Mouse (Mus musculus): ENCODE results near the gene Abl1.
A peak's percentile ranks its signal among the peaks of the same experiment; 100 is the strongest.

The Abl1 gene

DNA sequence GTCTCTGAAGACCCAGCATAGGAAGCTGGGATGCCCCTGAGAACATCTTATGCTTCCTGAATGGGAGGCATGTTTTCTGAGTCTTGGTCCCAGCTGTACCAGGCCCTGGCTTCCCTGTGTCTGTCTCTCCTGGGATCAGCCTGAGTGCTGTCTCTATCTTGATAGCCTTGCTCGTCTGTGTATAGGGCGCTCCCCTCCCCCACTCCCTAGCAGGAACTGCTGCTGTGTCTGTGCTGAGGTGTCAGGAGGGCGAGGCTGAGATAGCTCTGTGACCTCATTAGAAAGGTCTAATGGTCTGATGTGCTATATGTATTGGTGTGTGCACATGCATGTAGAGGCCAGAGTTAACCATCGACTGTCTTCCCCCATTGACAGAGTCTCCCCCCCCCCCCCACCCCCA, 58.7 kb downstream of the Abl1 start:
- peak; percentile 22 for DNase-seq

DNA sequence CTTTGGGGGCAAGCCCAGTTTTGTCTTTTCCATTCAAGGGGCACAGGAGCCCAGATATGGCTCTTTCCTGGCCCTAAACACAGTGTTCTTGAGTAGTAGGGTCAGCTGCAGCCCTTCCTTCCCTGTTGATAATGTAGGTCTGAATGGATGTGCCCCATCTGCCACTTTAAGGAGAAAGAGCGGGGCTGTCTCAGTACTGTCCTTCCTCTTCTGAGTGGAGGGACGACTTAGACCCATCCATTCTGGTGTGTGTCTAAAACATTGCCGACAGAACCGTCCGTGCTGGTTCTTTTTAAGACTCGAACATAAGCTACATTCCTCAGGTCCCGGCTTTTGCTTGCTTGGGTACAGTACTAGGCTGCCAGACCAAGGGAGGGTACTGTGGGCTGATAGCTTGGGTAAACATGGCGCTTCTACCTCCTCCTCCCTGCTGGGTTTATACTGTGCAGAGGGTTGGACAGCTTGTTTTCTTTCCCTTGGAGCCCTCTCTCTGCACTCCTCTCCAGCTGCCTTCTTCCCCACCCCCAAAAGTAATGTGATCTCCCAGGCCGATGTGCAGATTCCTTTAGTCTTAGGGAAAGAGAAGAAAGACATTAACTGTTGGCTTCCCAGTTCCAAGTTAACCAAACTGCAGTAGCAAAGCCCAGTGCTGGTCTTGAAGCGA, 61.0 kb downstream of the Abl1 start:
- no peak for DNase-seq

DNA sequence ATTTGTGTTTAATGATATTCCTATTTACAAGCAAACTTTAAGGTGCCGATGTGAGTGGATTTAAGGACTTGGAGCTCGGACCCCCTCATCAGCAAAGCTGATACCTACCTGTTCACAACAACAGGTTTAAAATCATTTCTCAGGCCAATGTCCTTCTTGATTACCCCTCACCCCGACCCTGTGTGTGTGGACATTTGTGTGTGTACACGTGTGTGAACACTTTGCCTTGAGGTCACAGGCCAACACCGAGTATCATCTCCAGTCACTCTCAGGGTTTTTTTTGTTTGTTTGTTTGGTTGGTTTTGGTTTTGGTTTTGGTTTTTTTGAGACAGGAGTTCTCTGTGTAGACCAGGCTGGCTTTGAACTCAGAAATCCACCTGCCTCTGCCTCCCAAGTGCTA, 62.0 kb downstream of the Abl1 start:
- DNase-seq: no peak

DNA sequence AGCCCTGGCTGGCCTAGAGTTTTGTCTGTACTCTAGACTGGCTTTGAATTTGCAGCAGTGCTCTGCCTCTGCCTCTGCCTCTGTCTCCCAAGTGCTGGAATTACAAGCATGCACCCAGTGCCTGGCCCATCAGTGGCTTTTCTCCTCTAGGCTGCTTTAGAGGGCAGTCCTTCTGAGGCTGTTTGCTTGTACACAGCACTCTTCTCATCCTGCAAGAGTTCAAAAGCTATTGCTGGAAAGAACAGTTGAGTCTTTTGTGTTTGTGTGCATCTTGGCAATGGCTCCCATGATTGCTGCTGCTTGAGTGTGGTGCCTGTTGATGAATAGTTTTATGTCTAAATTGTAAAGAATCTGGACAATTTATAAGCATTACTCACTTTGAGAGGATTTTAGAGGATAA, 69.3 kb downstream of the Abl1 start:
- DNase-seq: no peak

- DNase-seq: no peak
Observed at GRCm38 (mm10) chr2:31758966-31759365, 70.8 kb downstream of the Abl1 start.

DNA sequence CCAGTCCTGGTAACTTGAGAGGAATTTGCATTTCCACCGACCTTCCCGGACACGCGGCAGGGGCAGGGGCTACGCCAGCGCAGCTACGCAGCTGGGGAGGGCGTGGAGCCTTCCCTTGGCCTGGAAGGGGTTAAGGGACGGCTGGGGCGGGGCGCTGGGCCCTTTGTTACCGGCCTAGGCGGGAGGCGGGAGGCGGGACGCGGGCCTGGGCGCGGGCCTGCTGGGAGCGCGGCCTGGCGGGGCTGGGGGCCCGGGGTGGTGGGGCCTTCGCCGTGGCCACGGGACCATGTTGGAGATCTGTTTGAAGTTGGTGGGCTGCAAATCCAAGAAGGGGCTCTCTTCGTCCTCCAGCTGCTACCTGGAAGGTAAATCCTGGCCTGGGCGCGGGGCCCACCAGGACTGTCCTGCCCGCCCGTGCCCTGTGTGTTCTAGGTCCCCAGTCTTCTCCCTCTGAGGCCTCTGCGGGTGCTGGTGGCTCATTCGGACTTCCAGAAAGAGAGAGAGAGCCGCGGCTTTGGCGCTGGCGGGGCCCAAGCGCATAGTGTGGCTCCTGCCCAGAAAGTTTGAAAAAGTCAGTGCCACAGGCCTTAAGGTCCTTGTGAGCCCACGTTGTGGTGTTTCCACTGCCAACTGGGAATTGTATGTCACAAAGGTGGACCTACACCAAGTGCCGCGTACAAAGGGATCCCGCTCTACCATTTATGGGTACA, 71.7 kb downstream of the Abl1 start:
- DNase-seq: peak; percentile 86

DNA sequence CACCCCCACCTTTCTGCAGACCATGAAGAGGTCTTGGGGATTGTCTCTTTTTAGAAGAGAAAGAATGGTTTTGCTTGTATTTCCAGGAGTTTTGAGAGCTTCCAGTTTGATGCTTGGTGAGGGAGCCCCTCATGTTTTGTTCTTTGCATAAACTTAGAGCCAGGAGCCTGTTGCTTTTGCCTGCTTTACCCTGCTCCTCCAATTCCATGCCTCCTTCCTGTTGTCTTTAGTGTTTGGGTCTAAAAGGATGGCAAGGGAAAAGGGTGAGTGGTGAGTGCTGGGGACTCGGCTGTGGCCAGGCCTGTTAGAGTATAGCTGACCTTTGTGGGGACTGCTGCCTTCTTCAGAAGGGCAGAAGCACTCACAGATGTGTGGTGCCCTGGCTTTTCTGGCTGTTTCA, 72.3 kb downstream of the Abl1 start:
- peak; percentile 13 for DNase-seq

DNA sequence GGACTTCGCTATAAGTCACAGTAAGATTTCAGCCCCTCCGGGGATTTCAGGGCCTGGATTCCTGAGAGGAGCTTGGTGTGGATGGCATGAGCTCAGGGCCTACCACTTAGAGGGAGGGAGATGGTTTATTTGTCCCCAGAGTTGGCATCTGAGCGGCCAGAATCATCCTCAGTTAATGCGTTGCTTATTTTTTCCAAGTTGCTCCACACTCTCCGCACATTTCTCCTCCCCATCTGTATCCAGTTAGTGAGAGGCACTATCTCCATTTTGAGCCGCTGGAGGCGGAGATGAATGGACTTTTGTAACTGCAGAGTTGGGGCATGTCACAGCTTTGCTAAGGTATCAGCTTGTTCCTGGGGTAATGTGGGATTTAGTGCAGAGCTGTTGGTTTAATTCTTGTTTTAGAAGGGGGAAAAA, 72.9 kb downstream of the Abl1 start:
- no peak for DNase-seq

GRCm38 (mm10) chr2:31761585-31761984, 73.4 kb downstream of the Abl1 start:
- no peak for DNase-seq

- DNase-seq: no peak
Observed at GRCm38 (mm10) chr2:31762155-31762554, 74.0 kb downstream of the Abl1 start.

DNA sequence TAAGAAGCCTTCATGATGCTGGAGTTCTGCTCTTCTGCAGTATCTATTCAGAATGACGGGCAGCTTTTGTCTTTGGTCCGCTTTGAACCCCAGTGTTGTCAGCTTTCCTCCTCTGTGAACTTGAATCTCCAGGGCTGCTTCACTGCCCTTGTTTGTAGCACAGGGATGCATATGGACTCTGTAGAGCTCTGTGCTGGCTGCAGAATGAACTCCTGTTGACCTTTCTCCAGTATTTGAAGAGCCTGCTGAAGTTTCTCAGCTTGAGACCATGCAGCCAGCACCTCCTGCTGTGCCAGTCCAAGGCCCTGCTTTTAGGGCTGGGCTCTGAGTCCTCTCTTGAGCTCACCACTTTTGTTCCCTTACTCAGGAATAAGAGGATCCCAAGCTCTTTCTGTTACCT, 74.7 kb downstream of the Abl1 start:
- DNase-seq: no peak

DNA sequence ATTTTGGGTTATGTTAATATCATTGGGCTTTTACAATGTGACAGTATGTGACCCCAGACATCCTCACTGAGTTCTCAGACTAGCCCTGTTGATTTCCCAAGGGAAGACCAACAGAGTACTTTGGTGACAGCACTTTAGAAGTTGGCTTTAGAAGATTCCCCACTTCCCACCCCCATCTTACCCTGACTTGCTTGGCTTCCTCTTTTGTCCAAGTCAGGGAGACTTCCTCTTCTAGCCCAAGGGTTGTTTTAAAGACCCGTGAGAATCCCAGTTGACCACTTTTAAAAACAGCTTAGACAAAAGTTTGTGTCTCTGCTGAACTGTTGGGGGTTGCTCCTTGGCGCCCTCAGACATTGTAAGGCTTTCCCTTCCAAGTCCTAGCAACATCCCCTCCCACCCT, 75.1 kb downstream of the Abl1 start:
- no peak for DNase-seq

DNA sequence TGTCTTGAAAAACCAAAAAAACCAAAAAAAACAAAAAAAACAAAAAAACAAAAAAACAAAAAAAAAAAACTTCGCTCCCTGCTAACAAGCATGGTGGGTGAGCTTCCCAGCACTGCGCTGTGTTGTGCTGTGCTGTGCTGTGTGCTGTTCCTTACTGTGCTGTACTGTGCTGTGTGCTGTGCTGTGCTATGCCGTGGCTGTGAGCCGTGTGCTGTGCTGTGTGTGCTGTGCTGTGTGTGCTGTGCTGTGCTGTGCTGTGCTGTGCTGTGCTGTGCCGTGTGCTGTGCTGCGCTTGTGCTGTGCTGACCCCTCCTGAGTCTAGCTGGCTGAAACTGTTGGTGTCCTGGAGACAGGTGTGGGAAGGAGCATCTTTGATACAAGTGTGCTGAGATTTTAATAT, 78.9 kb downstream of the Abl1 start:
- no peak for DNase-seq

DNA sequence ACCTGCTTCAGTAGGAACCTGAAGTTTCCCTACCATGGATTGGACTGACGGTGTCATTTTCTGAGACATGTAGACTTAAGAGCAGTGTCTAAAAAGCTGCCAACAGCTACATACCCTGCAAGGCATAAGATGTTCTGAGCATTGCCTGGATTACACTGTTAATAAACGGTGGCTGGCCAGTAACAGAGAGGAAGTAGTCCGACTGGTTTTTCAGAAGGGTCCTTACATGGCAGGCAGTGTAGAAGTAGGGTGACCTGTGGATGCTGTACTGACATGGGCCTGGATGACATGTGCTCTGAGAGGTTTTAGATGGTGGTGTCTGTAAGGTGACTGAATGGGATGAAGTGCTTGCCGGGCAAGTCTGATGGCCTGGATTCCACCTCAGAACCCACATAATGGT, 79.6 kb downstream of the Abl1 start:
- DNase-seq: no peak

- no peak for DNase-seq
Observed at GRCm38 (mm10) chr2:31769115-31769514, 80.9 kb downstream of the Abl1 start.

DNA sequence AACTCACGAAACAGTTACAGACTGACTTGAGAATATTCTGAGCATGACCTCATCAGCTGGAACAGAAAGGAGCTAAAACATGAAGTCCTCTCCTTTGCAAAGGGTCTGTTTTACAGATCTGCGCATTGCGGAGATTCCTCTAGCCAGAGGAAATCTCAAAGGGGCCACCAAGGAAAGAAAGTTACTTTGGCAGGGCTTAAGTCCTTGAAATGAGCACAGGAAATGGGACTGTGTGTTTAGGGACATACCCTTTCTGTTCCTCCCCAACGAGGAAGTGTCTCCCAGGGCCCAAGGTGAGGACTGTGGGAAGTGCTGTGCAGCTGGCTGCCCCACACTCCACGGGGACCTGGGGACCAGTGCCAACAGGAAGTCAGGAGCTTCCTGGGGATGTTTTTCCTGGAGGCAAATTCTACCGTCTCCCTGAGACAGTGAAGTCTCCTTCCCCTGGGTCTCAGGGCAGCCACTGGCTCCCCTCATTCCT, 81.5 kb downstream of the Abl1 start:
- no peak for DNase-seq

DNA sequence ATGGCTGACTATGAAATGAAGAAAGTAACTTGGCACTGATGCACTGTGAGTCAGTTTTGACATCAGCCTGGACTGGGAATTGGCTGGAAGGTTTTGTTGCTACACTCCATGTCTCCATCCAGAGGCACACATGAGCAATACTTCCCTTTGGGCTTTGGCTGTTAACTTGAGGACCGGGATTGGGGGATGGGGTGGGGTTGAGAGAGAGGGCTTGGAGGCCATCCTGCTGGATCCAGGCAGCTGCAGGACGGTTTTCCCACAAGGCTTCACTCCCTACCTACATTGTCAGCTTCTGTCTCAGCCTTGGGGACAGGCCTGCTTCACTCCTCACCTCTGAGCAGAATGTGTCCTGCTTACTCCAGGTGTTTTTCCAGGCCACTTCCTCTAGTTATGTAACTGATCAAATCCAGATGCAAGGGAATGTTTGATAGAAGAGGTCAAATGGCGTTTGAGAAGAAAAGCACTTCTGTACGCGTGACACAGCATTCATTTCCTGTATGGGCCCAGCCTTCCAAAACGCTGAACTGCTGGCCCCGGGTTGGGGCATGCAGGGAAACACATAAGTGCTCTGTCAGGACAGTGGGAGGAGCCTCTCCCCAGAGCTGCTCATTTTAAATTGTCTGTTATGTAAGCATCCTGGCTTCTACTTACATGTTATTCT, 82.7 kb downstream of the Abl1 start:
- DNase-seq: peak; percentile 54

DNA sequence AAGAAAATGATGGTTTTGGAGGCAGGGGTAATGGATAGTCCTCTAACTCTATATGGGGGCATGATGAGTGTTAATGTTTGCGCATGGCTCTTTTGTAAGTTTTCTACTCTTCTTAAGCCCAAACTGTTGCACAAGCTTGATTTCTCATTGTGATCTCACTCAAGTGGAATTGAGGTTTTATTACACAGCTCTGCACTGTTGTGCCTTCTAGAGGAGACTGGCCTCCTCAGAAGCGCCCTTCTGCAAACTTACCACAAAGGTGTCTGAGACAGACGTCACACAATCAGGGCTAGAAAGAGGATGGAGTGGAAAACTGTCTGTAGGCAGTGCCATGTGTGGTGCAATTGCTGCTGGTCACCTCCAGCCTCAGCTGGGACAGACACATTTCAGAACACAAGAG, 88.3 kb downstream of the Abl1 start:
- DNase-seq: no peak

- DNase-seq: no peak
Observed at GRCm38 (mm10) chr2:31779258-31779657, 91.1 kb downstream of the Abl1 start.

GRCm38 (mm10) chr2:31782958-31783602, 94.9 kb downstream of the Abl1 start:
- no peak for DNase-seq

GRCm38 (mm10) chr2:31785074-31785473, 96.9 kb downstream of the Abl1 start:
- DNase-seq: peak; percentile 80

DNA sequence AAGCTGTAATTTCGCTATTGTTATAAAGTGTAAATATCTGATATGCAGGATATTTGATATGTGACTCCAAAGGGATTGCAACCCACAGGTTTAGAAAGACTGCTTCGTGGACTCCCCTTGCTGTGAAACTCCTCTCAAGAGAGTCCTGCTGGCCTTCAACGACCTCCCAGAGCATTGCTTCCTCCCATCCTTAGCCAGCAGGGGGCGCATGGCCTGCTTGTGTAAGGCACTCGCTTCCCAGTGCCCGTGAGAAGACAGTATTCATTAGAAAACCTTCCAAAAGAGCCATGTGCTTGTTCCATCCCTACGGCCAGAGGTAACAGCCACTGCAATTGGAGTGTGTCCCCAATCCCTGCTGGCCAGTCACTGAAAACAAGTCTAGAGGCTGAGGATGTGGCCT, 98.9 kb downstream of the Abl1 start:
- peak; percentile 77 for DNase-seq

DNA sequence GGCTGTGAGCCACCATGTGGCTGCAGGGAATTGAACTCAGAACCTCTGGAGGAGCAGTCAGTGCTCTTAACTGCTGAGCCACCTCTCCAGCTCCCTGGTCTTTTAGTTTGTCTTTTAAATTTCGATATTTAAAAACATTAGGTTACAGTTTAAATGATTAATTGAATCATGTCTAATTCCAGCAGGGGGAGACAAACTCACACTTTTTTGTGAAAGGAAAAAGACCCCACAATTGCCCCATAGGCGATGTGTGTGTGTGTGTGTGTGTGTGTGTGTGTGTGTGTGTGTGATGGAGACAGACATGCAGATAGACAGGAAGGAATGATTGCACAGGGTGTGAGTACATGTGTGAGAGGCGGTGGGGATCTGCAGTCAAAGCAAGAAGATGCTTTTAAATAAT, 100.1 kb downstream of the Abl1 start:
- no peak for DNase-seq

DNA sequence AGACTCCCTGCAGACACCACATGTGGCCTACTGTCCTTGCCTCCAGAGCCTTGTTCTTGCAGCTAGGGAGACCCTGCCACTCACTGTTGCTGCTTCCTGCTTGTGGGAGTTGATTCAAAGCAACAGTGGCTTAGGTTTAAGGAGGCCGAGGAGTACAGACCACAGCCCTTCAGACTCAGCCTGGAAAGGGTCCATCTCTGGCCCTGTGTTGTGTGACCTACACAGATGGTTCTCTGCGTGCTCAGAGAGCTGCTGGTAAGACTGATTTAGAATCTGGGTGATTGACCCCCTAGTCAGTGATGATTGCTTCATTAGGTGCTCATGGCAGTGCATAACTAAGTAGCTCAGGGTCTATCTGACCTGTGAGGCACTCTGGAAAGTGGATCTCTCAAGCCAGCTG, 101.0 kb downstream of the Abl1 start:
- no peak for DNase-seq

All from thymus, postnatal 25 days (tissue).